Mouse (Mus musculus) stomach, embryonic 16.5 days (tissue): ENCODE data around the gene St3gal5. TPM values are rescaled to one million over a fixed set of nuclear protein-coding genes. Genes with fewer than 3 reads are reported as not detected.

Experiments used
- ATAC-seq: fragments of 200-750 bp; cut with Nextera tagmentation; 2 replicates; pipeline ENCODE4 v1.8.0; 2017; ENCODE audit warnings: moderate number of reproducible peaks, moderate TSS enrichment; ENCODE audit not compliant: insufficient read depth, low FRiP score
- H3K27ac ChIP-seq: fragments of 300-500 bp; sonication (generic); 2 replicates; pipeline ENCODE4 v1.5.1; 2014; ENCODE audit warnings: low read length
- H3K27me3 ChIP-seq: fragments of 300-500 bp; sonication (generic); 2 replicates; pipeline ENCODE4 v1.6.1; 2014; ENCODE audit warnings: low read length, control low read depth, mixed read lengths; ENCODE audit not compliant: control insufficient read depth, insufficient read depth
- H3K36me3 ChIP-seq: fragments of 300-500 bp; sonication (generic); 2 replicates; pipeline ENCODE4 v1.6.1; 2014; ENCODE audit warnings: low read length; ENCODE audit not compliant: control insufficient read depth, insufficient read depth
- H3K4me1 ChIP-seq: fragments of 300-500 bp; sonication (generic); 2 replicates; pipeline ENCODE4 v1.6.1; 2014; ENCODE audit warnings: low read length, control low read depth, mixed read lengths; ENCODE audit not compliant: control insufficient read depth, insufficient read depth
- H3K4me2 ChIP-seq: fragments of 300-500 bp; sonication (generic); 2 replicates; pipeline ENCODE4 v1.6.1; 2014; ENCODE audit warnings: low read depth, low read length, mixed read lengths
- H3K4me3 ChIP-seq: fragments of 300-500 bp; sonication (generic); replicated peaks from 2 replicates; pipeline ENCODE4 v1.5.1; 2014; ENCODE audit warnings: mild to moderate bottlenecking, low read length
- H3K9ac ChIP-seq: fragments of 300-500 bp; sonication (generic); 2 replicates; pipeline ENCODE4 v1.6.1; 2014; ENCODE audit warnings: low read length
- H3K9me3 ChIP-seq: fragments of 300-500 bp; sonication (generic); replicated peaks from 2 replicates; pipeline ENCODE4 v1.6.1; 2016; ENCODE audit warnings: low read length, control low read depth; ENCODE audit not compliant: control insufficient read depth
- WGBS: fragments of 180-500 bp; shearing (Covaris S2); extraction: QIAGEN DNeasy Blood & Tissue Kit; methylation state at CpG from one replicate; pipeline ENCODE4 v1.1.7; 2014; 5-methylcytosine and 5-hydroxymethylcytosine counted together
- polyA plus RNA-seq: library from polyadenylated mRNA; unstranded; fragments of >200 nt; fragmentation: Nextera tagmentation; extraction: Ambion mirVana; gene quantifications from 2 replicates; pipeline ENCODE4 v1.2.1, GENCODE M21; 2015

St3gal5 gene
- polyA plus RNA-seq, 1 experiment from 2014 or later, result 32.2 TPM

DNA sequence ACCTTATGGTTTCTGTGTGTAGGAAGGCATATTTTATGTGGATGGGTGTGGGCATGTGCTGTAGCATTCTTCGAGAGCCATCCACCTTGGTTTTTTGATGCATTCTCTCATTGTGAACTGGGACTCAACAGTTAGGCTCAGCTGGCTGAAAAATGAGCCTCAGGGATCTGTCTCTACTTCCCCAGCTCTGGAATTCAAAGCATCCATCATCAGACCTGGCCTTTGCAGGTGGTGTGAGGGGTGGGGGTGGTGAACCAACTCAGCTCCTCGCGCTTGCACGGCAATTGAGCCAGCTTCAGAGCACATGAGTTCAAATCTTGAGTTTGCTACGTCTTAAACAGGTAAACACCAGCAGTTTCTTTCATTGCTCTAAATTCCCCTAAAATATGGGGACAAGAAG lies 7.5 kb upstream of the St3gal5 start:
- ATAC-seq, result no peak
- H3K36me3 ChIP-seq, result no peaks in the 10 kb centered on the region
- no peak overlapping the region for H3K9ac ChIP-seq
- no peak overlapping the region for H3K4me3 ChIP-seq
- H3K9me3 ChIP-seq, result no peaks in the 10 kb centered on the region
- H3K27ac ChIP-seq, result no peak overlapping the region
- H3K27me3 ChIP-seq, result no peaks in the 10 kb centered on the region
- WGBS, result 62% methylated on average over 5 of the region's 5 CpGs
- H3K4me1 ChIP-seq, result no peaks in the 10 kb centered on the region
- H3K4me2 ChIP-seq, result no peak overlapping the region

GRCm38 (mm10) chr6:72091007-72091406 lies 6.4 kb upstream of the St3gal5 start:
- ATAC-seq, result no peak
- WGBS, result 47% methylated on average over 6 of the region's 6 CpGs
- H3K4me2 ChIP-seq, result no peak overlapping the region
- no peaks in the 10 kb centered on the region for H3K36me3 ChIP-seq
- H3K27ac ChIP-seq, result no peak overlapping the region
- no peaks in the 10 kb centered on the region for H3K27me3 ChIP-seq
- no peaks in the 10 kb centered on the region for H3K4me1 ChIP-seq
- H3K4me3 ChIP-seq, result no peak overlapping the region
- no peak overlapping the region for H3K9ac ChIP-seq
- no peaks in the 10 kb centered on the region for H3K9me3 ChIP-seq

DNA sequence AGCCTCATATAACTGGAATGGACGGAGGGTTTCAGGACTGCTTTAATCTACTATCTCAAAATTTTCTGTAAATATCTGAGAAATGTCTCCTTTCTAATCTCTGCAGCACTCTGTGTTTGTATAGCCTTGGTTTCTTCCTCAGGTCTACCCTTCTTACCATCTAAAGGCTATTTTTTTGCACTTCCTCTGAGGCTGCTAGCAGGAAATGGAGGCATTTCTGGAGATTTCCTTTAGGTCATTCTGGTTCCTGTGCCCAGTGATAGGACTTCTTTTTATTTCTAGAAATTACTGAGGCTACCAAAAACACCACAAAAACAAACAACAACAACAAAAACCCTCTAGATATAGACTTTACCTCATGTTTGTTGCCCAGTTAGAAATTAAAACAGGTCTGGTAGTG lies 4.3 kb upstream of the St3gal5 start:
- no peak overlapping the region for H3K4me2 ChIP-seq
- no peak overlapping the region for H3K27ac ChIP-seq
- H3K27me3 ChIP-seq, result no peaks in the 10 kb centered on the region
- no peak overlapping the region for H3K4me3 ChIP-seq
- no peak for ATAC-seq
- H3K4me1 ChIP-seq, result 0 out of 2 replicates have a peak, but pooled peaks cover 2% of the 10 kb centered on the region
- H3K9me3 ChIP-seq, result no peaks in the 10 kb centered on the region
- 71% methylated on average over 1 of the region's 1 CpGs for WGBS
- H3K36me3 ChIP-seq, result no peaks in the 10 kb centered on the region
- H3K9ac ChIP-seq, result no peak overlapping the region

GRCm38 (mm10) chr6:72096217-72096616 lies 1.2 kb upstream of the St3gal5 start:
- no peak for ATAC-seq
- Histone ChIP-seq H3K27ac (no peak overlapping the region), H3K4me3 (no peak overlapping the region), H3K9me3 (no peaks in the 10 kb centered on the region), H3K9ac (no peak overlapping the region), H3K36me3 (no peaks in the 10 kb centered on the region), H3K4me1 (peaks cover 13% of the 10 kb centered on the region; the same call in 1 of the 2 replicates), H3K4me2 (no peak overlapping the region), H3K27me3 (no peaks in the 10 kb centered on the region)
- 41% methylated on average over 5 of the region's 5 CpGs for WGBS

GRCm38 (mm10) chr6:72096669-72097068 lies 723 bp upstream of the St3gal5 start:
- peak overlapping the region; percentile 97 for H3K4me2 ChIP-seq
- no peaks in the 10 kb centered on the region for H3K9me3 ChIP-seq
- no peaks in the 10 kb centered on the region for H3K36me3 ChIP-seq
- no peak for ATAC-seq
- peak overlapping the region; percentile 77 for H3K4me3 ChIP-seq
- WGBS, result 47% methylated on average over 8 of the region's 8 CpGs
- peaks cover 15% of the 10 kb centered on the region for H3K4me1 ChIP-seq
- H3K27me3 ChIP-seq, result no peaks in the 10 kb centered on the region
- H3K27ac ChIP-seq, result peak overlapping the region; percentile 61; the same call in 1 of the 2 replicates
- H3K9ac ChIP-seq, result peak overlapping the region; percentile 88

GRCm38 (mm10) chr6:72098021-72098655 lies 746 bp downstream of the St3gal5 start:
- Histone ChIP-seq H3K9ac (peak overlapping the region; percentile 88), H3K36me3 (no peaks in the 10 kb centered on the region), H3K4me3 (peak overlapping the region; percentile 77), H3K27ac (peak overlapping the region; percentile 68), H3K4me2 (peak overlapping the region; percentile 97), H3K27me3 (no peaks in the 10 kb centered on the region), H3K4me1 (peaks cover 22% of the 10 kb centered on the region), H3K9me3 (no peaks in the 10 kb centered on the region)
- WGBS, result 5% methylated on average over 15 of the region's 15 CpGs
- ATAC-seq, result no peak

- Histone ChIP-seq H3K9me3 (no peaks in the 10 kb centered on the region), H3K36me3 (no peaks in the 10 kb centered on the region), H3K27me3 (no peaks in the 10 kb centered on the region), H3K4me1 (peaks cover 22% of the 10 kb centered on the region), H3K9ac (no peak overlapping the region), H3K27ac (no peak overlapping the region; the same call in 1 of the 2 replicates), H3K4me3 (peak overlapping the region; percentile 77), H3K4me2 (peak overlapping the region; percentile 97)
- ATAC-seq, result no peak
- WGBS, result 19% methylated on average over 2 of the region's 2 CpGs
These were observed 1.3 kb downstream of the St3gal5 start for GRCm38 (mm10) chr6:72098691-72099090.

DNA sequence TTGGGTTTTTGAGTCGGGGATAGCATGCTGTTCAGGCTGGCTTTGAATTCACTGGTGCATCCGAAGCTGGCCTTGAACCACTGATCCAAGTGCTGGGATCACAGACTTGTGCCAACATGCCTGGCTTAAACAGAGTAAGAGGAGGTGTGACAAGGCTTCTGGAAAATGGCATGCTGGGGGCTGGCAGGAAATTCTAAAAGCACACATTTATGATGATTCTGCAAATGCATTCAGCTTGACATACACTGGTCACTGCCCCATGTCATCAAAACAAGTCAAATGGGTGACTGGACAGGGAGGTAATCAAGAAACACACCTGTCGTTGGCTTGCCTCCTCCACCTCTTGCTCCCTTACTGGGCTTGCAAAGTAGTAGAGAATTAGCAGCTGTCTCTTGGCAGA lies 1.9 kb downstream of the St3gal5 start:
- H3K9ac ChIP-seq, result no peak overlapping the region
- H3K4me2 ChIP-seq, result peak overlapping the region; percentile 97; the same call in 1 of the 2 replicates
- no peak for ATAC-seq
- H3K4me1 ChIP-seq, result peaks cover 22% of the 10 kb centered on the region
- no peaks in the 10 kb centered on the region for H3K9me3 ChIP-seq
- H3K36me3 ChIP-seq, result no peaks in the 10 kb centered on the region
- WGBS, result 62% methylated on average over 3 of the region's 3 CpGs
- H3K4me3 ChIP-seq, result no peak overlapping the region
- H3K27me3 ChIP-seq, result no peaks in the 10 kb centered on the region
- H3K27ac ChIP-seq, result no peak overlapping the region

- H3K4me1 ChIP-seq, result peaks cover 27% of the 10 kb centered on the region
These were observed 2.8 kb downstream of the St3gal5 start for GRCm38 (mm10) chr6:72100171-72100570.

More at GRCm38 (mm10) chr6:72100171-72100570, 2.8 kb downstream of the St3gal5 start:
- Histone ChIP-seq H3K27ac (no peak overlapping the region), H3K4me3 (no peak overlapping the region), H3K9ac (no peak overlapping the region), H3K36me3 (no peaks in the 10 kb centered on the region), H3K4me2 (no peak overlapping the region), H3K27me3 (no peaks in the 10 kb centered on the region), H3K9me3 (no peaks in the 10 kb centered on the region)
- no peak for ATAC-seq
- 46% methylated on average over 5 of the region's 5 CpGs for WGBS
